Mouse (Mus musculus) layer of hippocampus, adult 9-11 months (tissue): ENCODE data around the gene Sox2.

Experiments
- DNase-seq: peaks from one replicate; pipeline ENCODE4 v3.0.0; 2022

The Sox2 gene

GRCm38 (mm10) chr3:34660542-34661290 lies 10.5 kb downstream of the Sox2 start:
- no peak for DNase-seq

- no peak for DNase-seq
Observed at GRCm38 (mm10) chr3:34661341-34662007, 11.3 kb downstream of the Sox2 start.

- no peak for DNase-seq
Observed at GRCm38 (mm10) chr3:34662008-34662711, 12.0 kb downstream of the Sox2 start.

DNA sequence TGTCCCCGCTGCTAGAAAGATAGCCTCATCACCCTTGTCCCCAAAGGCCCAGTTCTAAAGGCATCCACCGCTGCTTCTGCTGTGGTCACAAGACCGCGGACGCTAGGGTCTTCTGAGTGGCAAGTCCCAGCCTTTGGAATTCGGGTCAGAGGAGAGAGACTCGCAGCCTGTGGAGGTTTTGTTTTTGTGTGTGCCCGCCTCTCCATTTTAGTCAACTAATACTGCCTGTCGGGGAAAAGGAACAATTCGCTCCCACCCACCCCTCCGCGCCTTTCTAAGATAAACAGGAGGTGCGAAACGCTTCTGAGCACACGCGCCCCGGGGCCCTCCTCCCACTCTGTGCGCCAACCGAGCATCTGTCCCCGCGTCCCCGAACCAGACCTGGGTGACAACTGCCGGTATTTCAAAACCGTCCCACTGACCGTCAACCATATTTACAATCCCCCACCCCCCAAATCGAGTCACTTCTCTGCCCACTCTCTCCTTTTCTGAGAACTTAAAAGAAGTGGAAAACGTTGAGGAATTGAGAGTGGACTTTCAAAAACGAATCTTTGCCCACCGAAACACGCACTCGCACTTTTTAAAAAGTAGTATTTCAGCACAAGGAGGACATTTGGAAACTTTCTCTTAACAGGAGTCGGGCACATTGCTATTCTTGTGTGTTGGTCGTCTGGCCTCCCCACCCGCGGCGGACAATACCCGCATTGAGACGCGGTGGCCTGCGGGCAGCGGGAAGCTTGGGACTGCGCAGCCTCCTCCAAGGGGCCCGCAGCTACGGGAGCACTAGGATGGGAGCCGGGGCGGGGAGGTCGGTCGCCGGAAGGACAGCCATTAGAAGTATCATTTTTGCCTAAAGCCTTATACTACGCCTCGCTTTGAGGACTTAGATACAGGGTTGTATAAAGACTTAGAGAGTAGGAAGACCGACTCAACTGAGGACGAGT lies 12.8 kb downstream of the Sox2 start:
- no peak for DNase-seq

DNA sequence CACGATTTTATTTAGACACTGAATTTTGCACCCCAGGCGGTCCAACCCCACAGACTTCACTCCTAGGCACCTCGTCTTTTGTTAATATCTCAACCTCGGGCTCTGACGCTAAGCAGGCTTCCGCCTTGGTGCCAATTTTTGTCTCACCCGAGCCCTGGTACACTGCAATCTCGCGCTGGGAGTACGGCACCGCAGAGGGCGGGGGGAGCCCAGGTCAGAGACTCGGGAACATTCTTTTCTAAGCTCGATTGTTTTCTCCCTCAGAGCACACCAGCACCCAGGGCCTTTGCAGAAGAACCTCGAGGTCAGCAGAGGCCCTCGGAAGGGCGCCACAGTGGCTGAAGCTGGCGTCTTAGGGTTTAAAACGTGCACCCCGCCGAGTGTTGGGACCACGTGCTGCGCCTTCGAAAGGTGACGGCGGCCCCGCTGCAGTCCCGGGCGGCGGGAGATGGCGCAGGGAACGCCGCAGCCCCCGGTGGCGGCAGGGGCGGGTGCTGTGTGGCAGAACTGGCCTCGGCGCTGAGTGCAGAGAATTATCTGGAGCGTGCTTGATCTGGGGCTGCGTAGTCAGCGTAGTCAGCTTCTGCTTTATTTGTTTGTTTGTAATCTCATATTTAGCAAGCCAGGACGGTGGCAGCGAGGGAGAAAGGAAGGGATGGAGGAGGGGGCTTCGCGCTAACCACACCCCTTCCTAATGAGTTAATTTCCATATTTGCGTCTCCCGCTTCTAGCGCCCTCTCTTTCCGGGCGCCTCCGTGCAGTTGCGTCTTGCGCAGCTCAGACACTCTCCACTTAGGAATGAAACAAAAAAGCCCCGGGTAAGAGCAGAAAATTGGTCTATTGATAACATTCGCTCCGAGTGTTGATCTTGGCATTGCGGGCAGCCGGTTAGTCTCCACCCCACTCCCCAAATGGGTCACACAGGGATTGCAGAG lies 13.8 kb downstream of the Sox2 start:
- no peak for DNase-seq

- no peak for DNase-seq
Observed at GRCm38 (mm10) chr3:34664636-34665531, 14.7 kb downstream of the Sox2 start.

- DNase-seq = no peak
Observed at GRCm38 (mm10) chr3:34665751-34666665, 15.8 kb downstream of the Sox2 start.

GRCm38 (mm10) chr3:34667180-34667579 lies 17.0 kb downstream of the Sox2 start:
- no peak for DNase-seq

- no peak for DNase-seq
Observed at GRCm38 (mm10) chr3:34667881-34668817, 17.9 kb downstream of the Sox2 start.

DNA sequence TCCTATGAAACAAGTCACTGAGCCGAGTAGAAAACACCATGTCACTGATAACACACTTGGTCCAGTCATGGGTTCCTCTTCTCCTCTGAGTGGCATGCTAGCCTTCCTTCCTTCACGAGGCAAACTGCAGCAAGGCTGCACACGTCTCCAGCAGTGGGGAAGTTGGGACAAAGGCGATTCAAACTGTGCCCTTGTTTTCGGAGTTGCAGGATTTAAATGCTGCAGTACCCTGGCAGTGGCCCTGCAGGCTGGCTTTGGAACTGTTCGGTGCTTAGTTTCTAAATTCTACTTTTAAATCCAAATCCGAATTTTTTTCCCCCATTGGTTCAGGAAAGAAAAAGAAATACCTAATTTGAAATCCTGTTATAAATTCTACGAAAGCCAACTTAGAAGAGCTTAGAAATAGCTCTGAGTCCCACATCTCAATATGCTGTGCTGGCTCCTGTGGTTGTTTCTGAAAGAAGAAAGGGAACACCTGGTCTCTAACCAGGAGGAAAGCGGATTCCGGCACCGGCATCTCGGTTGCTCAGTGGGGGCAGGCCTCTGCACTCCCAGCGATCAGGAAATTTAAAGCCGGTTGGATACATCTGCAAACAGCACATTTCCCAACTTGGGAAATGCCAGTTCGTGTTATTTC lies 20.9 kb downstream of the Sox2 start:
- no peak for DNase-seq

DNA sequence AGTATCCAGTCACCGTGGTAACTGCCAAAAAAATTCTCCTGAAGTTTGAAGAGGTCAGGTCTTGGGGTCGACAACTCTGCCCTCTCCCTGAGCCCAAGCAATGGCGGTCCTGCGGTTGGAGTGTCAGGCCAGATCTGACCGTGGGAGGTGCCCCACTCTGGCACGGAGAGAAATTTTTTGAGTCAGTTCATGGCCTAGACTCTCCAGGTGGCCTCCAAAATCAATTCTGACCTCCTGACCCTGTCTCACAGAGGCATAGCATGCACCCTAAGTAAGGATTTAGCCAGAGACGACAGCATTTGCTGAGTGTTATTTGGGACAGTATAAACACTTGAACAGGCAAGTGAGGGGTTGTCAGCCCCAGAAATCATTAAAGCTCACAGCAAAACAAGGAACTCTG lies 28.6 kb downstream of the Sox2 start:
- DNase-seq = no peak

DNA sequence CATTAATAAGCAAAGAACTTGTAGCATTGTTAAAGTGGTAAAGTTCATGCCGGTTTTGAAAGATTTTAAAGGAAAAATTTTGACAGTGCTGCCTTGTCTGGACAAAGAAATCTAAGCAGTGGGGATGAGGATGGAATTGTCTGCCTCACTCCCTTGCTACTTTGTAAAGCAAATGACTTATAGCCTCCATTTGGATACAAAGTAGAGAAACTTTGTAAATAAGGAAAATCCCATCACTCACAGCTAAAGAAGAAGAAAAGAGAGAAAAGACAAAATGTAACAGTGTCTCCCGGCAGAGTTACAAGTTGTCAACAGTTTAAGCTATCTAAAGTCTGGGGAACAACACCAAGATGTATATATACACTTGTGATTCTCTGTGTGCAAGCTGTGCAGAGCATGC lies 29.2 kb downstream of the Sox2 start:
- no peak for DNase-seq

DNA sequence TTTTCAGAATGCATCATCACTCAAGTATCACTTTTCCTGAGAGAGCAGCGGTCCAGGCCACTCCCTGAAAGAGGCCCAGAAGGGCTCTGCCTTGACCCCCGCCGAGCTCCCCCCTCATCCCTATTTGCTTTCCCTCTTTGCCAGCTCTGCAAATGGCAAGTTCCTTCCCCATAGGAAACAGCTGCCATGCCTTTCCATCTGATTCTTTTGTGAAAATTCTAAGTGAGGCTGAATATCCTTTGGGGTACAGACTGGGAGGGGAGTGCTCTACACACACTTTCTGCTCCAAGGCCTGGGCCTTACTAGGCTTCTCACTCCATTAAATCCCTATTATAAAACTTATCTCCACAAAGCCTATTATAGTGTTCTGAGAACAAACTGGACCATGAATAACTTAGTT lies 29.7 kb downstream of the Sox2 start:
- DNase-seq = no peak

GRCm38 (mm10) chr3:34688072-34688471 lies 37.9 kb downstream of the Sox2 start:
- DNase-seq = no peak

DNA sequence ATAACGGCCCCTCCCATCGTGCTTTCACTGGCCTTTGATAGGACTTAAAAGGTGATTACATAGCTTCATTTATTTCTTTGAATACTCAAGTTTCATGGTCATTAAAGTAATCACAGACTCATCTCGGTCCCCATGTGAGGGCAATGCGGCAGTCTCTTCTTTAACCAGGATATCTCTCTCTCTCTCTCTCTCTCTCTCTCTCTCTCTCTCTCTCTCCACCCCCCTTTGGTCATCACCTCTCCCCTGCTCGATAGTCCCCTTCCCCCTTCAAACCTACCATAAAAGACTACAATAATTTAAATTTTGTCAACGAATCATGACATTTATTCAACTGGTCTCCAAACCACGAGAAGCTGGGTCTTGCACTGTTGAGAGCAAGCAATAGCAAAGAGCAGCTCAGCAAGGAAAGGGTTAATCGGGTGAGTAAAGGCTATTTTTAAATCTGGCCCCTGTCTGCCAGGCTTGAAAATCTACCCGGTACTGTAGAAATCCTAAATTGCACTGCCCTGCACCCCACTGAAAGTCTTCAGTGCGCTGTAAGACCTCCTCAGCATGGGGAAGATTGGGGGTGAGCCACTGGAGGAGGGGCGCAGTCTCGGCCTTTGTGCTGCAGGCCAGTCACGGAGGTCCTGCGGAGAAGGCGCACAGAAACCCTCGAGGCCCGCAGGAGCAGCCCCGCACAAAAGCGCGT lies 41.6 kb downstream of the Sox2 start:
- DNase-seq = no peak

- DNase-seq = no peak
Observed at GRCm38 (mm10) chr3:34692394-34692745, 42.2 kb downstream of the Sox2 start.
